8 mouse cellular contexts compared by ENCODE assay signal in genomic region chr2:50110167-50110566, GRCm38 (mm10). TPM values are rescaled to one million over a fixed set of nuclear protein-coding genes. Genes with fewer than 3 reads are reported as not detected.
A peak's percentile ranks its signal among the peaks of the same experiment; 100 is the strongest.
DNase-seq lines count a peak whose midpoint lies in the region; ATAC-seq and TF ChIP-seq lines count a peak whose summit lies in the region.

No protein-coding gene starts in this region.

- peak; percentile 30 for DNase-seq in gastrocnemius, adult 18-20 months (ENCODE audit: low spot score)
- no peak for DNase-seq in gastrocnemius, postnatal 10 days
- DNase-seq in urinary bladder, postnatal 14 days (ENCODE audit: low spot score), result peak; percentile 20
- DNase-seq in urinary bladder, adult 2 months (ENCODE audit: low spot score), result no peak
- peak; percentile 17 for DNase-seq in right cerebral cortex, postnatal 14 days
- DNase-seq in cerebellum, postnatal 25 days, result no peak
- DNase-seq in spleen, postnatal 4 days (ENCODE audit: low spot score in 2 of 2), result no peak

- peak overlapping the region; percentile 37 for H3K4me2 ChIP-seq in intestine, postnatal 0 days (replicated peaks; ENCODE audit: low read depth)

- H3K27ac ChIP-seq in intestine, postnatal 0 days (ENCODE audit: low read depth, low read length), result no peak overlapping the region

- no peak overlapping the region for H3K4me3 ChIP-seq in intestine, postnatal 0 days (ENCODE audit: low read depth, low read length)

- peaks cover 3% of the 10 kb centered on the region; the same call in 1 of the 2 replicates for H3K4me1 ChIP-seq in intestine, postnatal 0 days (replicated peaks; ENCODE audit: control insufficient read depth, insufficient read depth, low read length)

- WGBS in intestine, postnatal 0 days, result 30% methylated on average over 10 of the region's 10 CpGs

- no peak for TF ChIP-seq CTCF in intestine, postnatal 0 days (IDR thresholded peaks at IDR 0.05; ENCODE audit: low read depth)

- H3K27me3 ChIP-seq in intestine, postnatal 0 days (replicated peaks; ENCODE audit: control insufficient read depth, insufficient read depth, low read length), result no peaks in the 10 kb centered on the region

- H3K9me3 ChIP-seq in intestine, postnatal 0 days (ENCODE audit: control insufficient read depth), result no peaks in the 10 kb centered on the region

- ATAC-seq in intestine, postnatal 0 days, result no peak

- H3K9ac ChIP-seq in intestine, postnatal 0 days (ENCODE audit: low read depth, low read length), result no peak overlapping the region; the same call in 1 of the 2 replicates

- no peaks in the 10 kb centered on the region for H3K36me3 ChIP-seq in intestine, postnatal 0 days (ENCODE audit: control insufficient read depth, insufficient read depth)

RNA-seq across cellular contexts. Expression of gene Lypd6, which starts 43.9 kb away (rescaled TPM):
- 1 to 10 TPM in 1 of 2 experiments, under 1 TPM in 1; 0.94 to 1.3 TPM for total RNA-seq in gastrocnemius, adult 18-20 months (2021)
- total RNA-seq in gastrocnemius, postnatal 10 days (2021), result 1 to 10 TPM; 3.1 to 6.0 TPM
- polyA plus RNA-seq in urinary bladder, adult 2 months (2012; rRNA removed), result 4.1 and 4.5 TPM in 2 replicates
- polyA plus RNA-seq in intestine, postnatal 0 days (2015; fragmentation: Nextera tagmentation; extraction: Ambion mirVana), result 1.9 and 2.7 TPM in 2 replicates

Comparison
In these comparisons a context has a peak if more than half of its experiments do, and no peak if none do; other contexts are left out.
1. DNase-seq: peak in gastrocnemius, adult 18-20 months (single experiment), urinary bladder, postnatal 14 days (single experiment) and right cerebral cortex, postnatal 14 days (single experiment); none in gastrocnemius, postnatal 10 days (single experiment), urinary bladder, adult 2 months (single experiment), cerebellum, postnatal 25 days (0 of 2) and spleen, postnatal 4 days (0 of 2).